Mouse (Mus musculus) A20 (cell line): ENCODE measurements around the gene Cmtr2.

Source experiments
- DNase-seq: peaks from one replicate; pipeline ENCODE4 v3.0.0-alpha.2; 2011; ENCODE audit warnings: low read depth, low spot score

The Cmtr2 gene

DNA sequence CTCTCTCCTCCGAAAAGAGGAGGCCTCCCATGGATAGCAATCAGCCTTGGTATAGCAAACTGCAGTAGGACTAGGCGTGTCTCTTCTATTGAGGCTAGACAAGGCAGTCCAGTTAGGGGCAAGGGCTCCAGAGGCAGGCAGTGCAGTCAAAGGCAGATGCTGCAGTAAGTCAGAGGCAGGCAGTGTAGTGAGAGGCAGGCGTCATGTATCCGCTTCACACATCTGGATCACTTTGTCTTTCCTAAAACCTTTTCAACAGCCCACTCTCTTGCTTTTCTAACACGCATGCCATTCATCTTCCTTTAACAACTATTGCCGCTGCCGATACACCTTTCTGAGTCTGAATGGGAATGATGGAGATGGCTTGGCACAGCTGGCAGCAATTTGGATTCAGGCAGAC lies at the start of gene Cmtr2:
Cmtr2 (plus strand) TSS at position 301 of the 400 bp plus-strand sequence.
- no peak for DNase-seq

DNA sequence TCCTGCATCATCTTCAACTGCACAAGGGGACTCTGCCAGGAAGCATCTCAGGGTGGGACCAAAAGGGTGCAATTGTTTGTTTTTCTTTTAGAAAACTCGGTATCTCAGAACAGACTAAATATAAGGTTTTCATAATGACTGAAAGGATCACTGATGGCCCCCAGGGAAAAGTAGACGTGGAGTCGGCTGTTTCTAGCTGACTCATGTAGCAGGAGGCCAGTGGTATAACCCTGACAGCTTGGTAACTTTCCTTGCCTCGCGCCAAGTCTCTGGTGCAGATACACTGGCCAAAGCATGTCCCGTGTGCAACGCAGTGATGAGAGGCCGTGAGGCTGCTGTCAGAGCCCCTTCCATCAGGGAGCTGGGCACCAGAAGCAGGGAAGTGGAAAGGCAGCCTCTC lies 49.2 kb upstream of the Cmtr2 start:
- no peak for DNase-seq

DNA sequence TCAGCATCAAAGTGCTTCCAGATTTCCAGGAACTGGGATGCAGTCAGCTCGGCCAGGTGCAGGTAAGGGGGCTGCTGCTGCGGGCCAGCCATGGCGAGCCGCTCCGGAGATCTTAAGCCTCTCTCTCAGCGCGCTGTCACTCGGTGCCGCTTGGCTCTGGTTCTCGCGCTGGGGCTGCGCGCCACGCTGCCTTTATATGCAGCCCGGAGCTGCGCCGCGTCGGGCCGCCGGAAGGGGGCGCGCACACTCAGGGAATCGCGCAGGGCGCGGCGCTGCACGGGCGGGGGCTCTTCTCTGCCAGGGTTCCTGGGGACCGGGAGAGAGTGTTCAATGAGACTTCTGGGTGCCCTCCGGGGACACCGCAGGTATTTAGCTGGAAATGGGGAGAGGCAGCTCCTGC lies 47.4 kb upstream of the Cmtr2 start, which contains the start of gene Calb2:
Calb2 (minus strand) TSS at position 165 of the 400 bp plus-strand sequence.
- no peak for DNase-seq

DNA sequence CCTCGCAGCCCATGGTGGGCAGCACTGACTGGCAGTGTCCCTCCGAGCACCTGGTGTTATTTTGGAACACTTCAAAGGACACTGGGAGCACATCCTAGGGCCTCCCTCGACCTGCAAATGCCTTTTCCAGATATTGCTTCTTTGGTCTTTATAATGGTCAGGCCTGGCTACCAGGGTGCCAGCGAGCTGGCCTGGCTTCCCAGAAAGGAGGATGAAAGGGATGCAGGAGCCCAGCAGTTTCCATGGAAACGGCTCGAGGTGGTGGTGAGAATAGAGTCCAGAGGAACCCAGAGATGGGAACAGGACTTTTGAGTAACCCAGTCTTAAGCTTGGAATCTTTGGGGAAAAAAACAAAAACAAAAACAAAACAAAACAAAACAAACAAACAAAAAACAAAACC lies 43.3 kb upstream of the Cmtr2 start:
- DNase-seq, result no peak

DNA sequence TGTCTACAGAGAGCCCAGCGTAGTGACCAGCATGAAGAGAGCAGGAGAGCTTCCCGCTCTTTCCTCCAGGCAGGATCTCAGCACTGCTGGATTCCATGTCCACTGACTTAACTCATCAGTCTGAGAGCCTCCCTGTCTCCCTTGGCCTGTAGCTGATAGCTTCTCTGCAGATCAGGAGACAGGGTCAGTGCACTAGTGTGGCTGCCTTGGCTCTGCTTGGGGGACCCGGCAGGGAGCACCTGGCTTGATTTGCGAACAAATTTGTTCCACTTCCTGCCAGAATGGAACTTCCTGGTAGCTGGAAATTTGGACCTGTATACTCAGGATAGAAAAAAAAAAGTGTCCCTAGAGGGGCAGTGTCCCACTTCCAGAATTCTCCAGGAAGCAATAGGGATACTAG lies 40.6 kb upstream of the Cmtr2 start:
- no peak for DNase-seq

DNA sequence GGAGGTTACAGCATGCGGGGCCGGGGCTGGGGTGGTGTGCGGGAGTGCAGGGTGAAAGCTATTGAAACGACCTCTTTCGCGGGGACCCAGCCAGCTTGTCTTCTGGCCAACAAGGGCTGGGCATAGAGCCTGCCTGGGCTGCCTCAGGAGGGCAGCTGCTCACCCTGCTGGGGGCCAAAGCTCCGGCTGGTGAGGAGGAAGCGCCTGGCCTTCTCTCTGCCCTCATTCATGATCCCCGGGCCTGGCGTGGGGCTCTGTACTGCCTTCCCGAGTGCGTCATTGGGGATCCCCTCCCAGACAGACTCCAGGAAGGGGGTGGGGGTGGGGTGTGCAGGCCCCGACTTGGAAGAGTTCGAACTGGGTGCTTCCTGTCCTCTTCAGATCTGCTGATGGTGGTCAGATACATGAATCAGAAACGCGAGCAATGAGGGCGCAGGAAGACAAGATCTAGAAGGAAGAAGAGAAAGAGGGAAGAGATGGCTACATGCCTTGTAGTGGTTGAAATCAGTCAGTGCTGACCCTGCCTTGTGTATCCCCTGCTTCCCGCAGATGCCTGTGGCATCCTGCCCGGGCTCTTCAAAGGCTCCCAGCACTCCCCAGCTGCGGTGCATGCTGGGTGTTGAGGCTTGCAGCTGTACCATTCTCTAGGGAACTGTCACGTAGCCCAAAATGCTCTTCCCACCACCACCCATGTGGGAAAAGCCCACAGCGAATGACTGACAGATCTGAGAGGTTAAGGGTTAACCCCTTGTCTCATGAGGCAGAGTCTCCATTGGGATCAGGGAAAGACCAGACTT lies 37.9 kb upstream of the Cmtr2 start:
- DNase-seq, result no peak

DNA sequence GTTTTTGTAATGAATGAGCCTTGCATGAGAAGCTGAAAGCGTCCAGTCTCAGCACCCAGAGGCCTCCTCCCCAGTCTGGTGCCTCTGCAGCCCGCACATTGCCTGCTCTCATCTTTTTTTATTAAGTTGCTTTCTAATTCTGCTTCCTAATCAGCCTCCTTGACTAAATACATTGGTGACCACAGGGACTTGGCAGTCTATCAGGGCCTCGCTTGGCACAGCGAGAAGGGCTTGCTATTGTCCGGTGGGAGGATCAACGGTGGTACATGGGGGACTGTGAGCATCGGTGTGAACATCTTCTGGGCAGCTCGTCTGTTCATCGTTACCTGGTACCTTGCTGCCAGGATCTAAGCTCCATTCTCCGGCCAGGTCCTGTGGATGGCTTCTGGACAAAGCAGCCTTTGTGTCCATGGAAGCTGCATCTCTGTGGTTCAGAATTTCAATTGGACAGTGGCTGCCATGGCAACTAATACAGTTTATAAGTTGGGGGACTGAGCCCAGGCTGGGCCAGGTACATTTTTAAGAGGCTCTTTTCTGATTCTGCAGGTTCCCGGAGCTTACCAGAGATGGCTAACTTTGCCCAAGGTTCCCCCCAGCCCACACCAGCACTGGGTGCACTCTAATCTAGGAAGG lies 32.6 kb upstream of the Cmtr2 start:
- no peak for DNase-seq

DNA sequence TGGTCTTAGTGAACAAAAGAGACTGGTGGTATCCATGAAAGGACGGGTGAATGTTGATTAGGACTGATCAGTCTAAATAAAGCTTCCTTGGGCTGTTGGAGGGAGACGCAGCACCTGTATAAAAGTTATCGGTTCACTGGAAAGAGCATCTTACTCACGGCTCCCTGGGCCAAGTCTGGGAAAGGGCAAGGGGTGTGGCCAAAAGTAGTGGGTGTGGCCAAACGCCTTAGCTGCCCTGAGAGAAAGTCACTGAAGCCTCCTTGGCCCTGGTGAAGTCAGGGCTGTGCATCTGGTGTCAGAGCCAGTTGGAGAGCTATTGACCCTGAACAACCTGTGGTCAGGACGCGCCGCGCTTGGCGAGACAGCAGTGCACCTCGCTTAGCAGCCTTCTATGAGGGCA lies 31.7 kb upstream of the Cmtr2 start:
- DNase-seq, result peak; percentile 18

DNA sequence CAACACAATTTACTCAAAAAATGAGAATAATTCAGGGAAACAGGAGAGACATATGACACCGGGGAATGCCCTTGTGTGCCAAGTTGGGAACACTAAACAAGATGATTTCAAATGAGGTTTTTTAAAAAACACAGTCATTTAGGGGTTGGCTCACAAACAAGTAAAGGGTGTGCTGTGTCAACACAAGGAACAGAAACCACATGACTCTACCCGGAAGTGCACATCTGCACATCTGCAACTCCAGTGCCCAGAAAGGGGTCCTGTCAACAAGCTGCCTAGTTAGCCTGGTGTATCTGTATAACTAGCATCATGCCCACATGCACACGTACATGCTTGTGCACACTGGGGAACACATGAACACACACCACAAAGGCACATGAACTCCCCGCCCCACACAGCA lies 29.9 kb upstream of the Cmtr2 start:
- peak; percentile 45 for DNase-seq

DNA sequence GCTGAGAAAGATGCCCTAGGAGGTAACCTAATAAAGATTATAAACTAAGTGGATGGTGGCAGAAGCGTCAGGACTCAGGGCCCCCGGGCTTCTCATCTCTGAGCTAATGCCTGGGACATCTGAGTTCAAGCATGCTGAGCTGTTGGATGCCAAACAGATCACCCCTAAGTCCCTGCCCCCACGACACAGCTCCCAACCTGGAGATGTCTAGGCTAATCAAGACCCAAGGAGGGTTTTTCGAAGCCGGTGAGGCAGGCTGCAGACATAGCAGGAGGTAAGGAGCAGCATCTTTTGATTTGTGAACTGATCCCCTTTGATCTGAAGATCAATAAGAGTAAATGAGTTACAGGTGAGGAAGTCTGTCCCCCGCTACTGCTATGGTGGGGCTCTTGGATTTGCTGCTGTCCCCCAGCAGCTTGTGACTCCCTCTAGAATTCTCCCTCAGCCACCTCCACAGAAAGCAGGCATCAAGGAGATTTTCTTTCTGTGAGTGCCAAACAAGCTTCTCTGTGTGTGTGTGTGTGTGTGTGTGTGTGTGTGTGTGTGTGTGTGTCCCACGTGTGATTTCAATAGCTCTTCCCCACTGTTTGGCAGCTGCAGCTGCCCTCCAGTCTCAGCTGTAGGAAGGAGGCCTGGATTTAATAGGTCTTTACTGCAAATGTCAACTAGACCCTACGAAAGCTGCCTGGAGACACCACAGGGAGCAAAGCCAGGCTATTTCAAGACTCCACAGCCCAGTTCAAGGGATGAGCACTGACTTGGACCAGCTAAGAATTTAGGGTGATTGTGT lies 26.3 kb upstream of the Cmtr2 start:
- DNase-seq, result no peak

DNA sequence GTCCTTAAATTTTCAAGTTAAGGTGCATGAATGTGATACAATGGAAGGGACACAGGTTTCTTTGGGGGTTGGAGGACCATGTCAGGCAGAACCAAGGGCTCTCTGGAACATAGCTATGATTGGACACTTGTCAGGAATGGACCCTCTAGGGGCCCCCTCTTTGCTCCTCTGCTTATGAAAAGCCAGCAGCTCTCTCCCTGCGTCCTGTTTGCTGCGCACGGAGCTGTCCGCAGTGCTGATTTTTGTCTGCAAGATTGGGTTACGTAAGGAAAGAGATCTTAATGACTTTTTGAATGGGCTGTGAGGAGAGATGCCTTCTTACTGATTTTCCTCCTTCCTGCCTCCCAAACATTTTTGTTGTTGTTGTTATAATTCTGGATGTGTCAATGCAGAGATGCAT lies 18.8 kb upstream of the Cmtr2 start:
- DNase-seq, result peak; percentile 24

DNA sequence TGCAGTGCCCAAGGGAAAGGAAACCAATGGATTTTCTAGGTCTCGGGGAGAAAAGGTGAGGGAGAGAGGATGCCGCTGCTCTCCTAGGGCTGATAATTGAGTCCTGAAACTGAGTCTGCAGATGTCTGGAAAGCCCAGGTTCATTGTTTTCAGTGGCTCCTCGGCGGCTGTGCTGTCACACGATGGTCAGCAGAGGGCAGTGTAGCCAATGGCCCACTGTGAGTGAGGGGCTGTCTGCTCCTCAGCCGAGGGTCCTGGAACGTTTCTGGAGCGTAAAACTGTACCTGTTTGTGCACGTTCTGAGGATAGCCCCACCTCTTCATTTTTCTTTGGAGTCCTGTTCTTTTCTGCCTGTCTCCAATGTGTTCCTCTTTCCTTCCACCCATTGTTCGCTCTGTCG lies 13.7 kb upstream of the Cmtr2 start:
- DNase-seq, result no peak

DNA sequence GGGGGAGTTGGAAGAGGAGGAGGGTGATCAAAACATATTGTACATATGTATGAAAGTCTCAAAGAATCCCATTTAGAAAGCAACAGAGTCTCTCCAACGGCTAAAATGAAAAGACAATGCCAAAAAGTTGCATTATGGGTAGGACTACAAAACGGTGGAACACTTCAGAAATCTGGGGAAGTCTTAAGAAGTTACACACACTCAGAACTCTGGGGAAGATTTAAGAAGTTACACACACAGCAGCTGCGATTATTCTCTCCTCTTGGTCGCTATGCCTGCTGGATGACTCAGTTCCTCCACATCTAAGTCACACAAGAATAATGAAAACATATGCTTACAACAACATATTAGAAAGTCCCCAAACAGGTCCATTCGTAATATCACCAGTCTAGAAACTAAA lies 788 bp downstream of the Cmtr2 start:
- no peak for DNase-seq

DNA sequence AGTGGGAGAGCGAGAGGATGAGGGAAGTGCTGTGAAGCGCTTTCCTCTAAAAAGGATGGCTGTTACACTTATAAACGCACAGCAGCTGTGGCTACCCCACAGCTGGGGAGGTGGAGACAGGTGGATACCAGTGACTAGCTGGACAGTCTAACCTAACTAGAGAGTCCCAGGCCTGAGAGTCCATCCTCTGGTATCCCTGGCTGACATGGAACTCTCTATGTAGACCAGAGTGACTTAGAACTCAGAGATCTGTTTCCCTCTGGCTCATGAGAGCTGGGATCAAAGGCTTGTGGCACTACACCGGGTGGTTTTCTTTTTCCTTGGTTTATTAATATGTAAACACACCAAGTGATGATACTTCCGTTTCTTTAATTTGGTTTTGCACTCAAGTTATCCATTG lies 1.7 kb downstream of the Cmtr2 start:
- no peak for DNase-seq

DNA sequence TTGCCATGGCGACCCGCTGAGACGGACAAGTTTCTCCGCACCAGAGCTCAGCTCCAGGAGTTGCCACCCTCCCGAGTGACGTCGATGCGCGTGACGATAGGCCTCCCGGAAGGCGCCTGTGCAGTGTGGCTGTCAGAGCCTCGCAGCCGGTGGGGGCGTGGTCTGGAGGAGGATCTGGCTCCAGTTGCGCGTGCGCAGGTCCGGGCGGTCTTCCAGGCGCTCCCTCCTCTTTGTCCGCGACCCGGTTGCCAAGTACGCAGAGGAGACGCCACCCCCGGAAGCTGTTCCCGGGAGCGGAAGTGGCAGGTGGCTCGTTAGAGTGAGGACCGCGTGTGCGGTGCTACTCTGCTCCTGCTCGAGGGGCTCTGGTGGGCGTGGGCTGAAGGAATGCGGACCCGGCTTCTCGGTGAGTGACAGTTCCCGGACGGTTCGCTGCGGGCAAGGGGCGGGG lies 2.2 kb downstream of the Cmtr2 start:
- peak; percentile 98 for DNase-seq

DNA sequence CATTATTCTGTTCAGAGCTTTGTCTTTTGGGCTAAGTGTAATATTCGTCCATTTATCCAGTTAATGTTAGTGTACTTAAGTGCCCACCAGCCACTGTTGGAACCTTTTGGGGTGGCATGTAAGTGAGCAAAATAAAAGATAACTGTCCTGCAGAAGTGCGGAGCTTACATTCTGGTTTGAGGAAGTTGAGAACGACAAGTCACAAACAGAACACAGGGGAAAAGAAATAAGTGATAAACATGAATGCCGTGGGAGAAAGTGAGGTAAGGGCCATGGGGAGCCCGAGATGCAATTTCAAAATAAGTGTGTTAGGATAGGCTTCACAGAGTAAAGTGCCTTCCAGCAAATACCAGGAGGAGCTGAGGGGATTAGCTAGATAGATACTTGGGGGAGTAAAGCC lies 3.0 kb downstream of the Cmtr2 start:
- DNase-seq, result peak; percentile 50

DNA sequence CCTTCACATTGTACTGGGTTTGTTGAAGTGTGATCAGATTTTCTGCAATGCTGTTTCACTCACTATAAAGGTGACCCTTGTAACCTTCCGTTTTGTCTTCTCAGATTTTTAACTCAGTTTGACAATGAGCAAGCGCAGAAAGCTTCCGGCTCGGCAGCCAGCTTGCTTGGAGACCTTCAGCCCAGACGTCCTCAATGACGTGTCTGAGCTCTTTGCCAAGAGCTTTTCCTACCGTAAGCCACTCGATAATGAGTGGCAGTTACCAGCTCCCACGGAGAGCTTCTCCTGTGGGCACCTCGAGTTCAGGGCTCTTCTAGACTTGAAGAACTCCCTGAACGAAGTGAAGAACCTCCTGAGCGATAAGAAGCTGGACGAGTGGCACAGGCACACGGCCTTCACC lies 5.5 kb downstream of the Cmtr2 start:
- no peak for DNase-seq

DNA sequence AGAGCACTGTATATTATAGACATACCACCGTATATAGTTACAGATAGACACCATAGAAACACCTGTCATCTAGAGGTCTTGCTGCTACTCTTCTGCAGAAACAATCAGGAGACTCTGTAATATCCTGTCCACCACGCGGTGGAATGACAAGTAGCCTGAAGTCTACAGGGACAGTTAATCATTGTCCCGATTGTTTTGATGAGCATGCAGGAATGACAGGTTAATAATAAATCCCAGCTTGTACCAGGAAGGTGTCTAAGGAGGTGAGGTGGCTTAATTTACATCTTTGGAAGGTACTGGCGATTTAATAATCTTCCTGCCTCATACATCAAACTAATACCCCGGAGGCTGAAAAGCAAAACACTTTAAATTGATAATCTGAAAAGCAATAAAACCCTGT lies 15.3 kb downstream of the Cmtr2 start:
- no peak for DNase-seq

DNA sequence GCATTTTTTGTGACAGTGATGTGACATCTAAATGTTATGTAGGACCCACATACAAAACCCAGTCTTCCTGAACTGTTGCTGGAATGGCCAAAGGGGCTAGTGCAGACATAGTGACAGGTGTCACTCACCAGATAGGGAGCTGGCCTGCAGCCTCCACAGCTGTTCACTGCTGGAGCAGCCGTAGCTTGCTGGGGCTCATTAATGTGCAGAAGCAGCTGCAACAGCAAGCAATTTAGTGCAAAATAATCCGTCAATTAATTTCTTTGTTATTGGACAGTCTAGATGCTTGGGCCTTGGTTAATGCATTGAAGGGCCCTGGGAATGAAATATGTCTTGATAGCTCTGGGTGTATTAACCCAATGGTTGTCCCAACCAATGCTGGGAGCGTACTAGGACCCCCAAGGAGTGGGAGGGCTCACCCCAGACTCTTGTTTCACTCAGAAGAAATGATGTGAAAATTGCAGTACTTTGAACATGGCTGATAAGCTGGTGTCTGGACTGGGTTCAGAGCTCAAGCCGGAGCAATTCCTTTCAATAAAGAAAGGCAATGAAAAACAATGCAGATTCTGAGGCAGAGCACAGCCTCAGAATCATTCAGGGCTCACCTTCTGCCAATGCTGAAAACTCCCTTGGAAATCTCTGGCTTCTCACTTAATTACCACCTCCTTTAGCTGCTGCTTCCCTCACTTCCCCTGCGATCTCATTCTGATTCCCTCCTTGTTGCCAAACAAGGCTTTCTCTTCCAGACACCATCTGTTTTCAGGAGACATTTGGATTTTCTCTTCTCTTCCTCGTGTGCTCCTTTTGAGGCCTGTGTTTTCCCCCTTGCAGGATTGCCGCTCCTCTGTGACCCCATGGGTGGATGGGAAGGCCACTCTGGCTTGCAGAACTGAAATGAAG lies 27.1 kb downstream of the Cmtr2 start:
- no peak for DNase-seq

DNA sequence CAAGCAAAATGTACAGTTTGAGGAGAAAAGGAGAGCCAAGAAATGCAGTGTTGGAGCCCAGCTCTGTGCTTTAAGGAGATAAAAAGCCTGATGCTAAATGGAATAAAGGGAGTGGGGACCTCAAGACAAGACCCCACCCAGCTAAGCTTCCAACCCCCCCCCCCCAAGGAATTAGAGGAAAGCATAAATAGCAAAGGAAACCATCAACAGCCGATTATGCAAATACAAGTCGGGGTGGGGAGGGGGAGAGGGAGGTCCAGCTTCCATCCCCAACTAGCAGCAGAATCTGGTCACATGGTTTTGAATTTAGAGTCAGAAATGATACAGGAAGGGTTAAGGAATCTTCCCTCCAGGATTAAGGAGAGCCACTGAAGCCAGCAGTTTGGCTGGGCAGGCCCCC lies 29.1 kb downstream of the Cmtr2 start:
- DNase-seq, result no peak

DNA sequence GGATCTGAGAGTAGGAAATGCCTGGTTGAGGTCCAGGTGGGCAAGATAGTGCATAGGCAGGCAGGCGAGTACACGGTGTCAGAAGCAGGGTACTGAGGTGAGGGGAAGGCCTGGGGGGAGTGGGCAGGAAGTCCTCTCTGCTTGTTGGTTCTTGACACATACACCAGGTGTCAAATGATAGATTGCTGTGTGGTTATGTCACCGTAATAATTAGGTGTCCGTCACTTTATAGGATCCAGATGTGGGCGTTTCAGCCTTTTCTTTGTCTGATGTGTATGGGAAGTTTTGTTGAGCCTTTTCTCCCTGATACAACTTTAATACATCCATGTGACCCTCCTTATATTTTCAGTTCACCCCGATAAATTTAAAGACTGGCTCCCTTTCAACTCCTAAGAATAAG lies 31.8 kb downstream of the Cmtr2 start:
- DNase-seq, result no peak
